Mouse (Mus musculus): Measurements from ENCODE around the gene Sec24b. TPM values are rescaled to one million over a fixed set of nuclear protein-coding genes. Genes with fewer than 3 reads are reported as not detected.

Sec24b gene
- polyA plus RNA-seq, 1 experiment, result 21.4 TPM

- Histone ChIP-seq H3K4me2 (ENCODE audit: low read depth) (no peak overlapping the region), H3K79me2 (ENCODE audit: control insufficient read depth, insufficient read depth) (no peaks in the 10 kb centered on the region), H3K36me3 (ENCODE audit: control insufficient read depth, insufficient read depth) (peaks cover 36% of the 10 kb centered on the region), H3K27me3 (ENCODE audit: control insufficient read depth, insufficient read depth, insufficient read length) (no peaks in the 10 kb centered on the region), H3K4me3 (no peak overlapping the region), H3ac (ENCODE audit: control insufficient read depth, insufficient read length) (no peak overlapping the region)
- TF ChIP-seq TCF3 (IDR thresholded peaks at IDR 0.05; ENCODE audit: insufficient read length, low read depth), result no peak
- no peak for TF ChIP-seq MAX (IDR thresholded peaks at IDR 0.05; ENCODE audit: low read depth)
- no peak for TF ChIP-seq POLR2AphosphoS2 (IDR thresholded peaks at IDR 0.05; ENCODE audit: insufficient read length, low read depth)
- no peak for TF ChIP-seq E2F4 (IDR thresholded peaks at IDR 0.05; ENCODE audit: insufficient read depth)
- no peak for TF ChIP-seq CEBPB (IDR thresholded peaks at IDR 0.05; ENCODE audit: insufficient read depth, poor library complexity, severe bottlenecking)
- no peak for TF ChIP-seq MYOG (IDR thresholded peaks at IDR 0.05; ENCODE audit: control insufficient read depth in 1 of 3, insufficient read depth in 1 of 3, insufficient read length in 2 of 3, low read depth in 2 of 3)
- no peak for TF ChIP-seq MYOD1 (IDR thresholded peaks at IDR 0.05; ENCODE audit: control insufficient read depth in 1 of 3, insufficient read length in 2 of 3, low read depth in 2 of 3)
- TF ChIP-seq POLR2A (IDR thresholded peaks at IDR 0.05; ENCODE audit: insufficient read length, low read depth), result no peak
- TF ChIP-seq TCF12 (IDR thresholded peaks at IDR 0.05; ENCODE audit: insufficient read depth, poor library complexity, severe bottlenecking), result no peak
- TF ChIP-seq SRF (IDR thresholded peaks at IDR 0.05; ENCODE audit: control insufficient read depth, insufficient read length, low read depth), result no peak
- no peak for TF ChIP-seq REST (IDR thresholded peaks at IDR 0.05; ENCODE audit: insufficient read depth, insufficient read length)
- TF ChIP-seq USF1 (IDR thresholded peaks at IDR 0.05; ENCODE audit: low read depth), result no peak
Observed at GRCm38 (mm10) chr3:129997324-129997723, 64.0 kb downstream of the Sec24b start.

GRCm38 (mm10) chr3:129987297-129987696 lies 74.1 kb downstream of the Sec24b start:
- Histone ChIP-seq H3K79me2 (ENCODE audit: control insufficient read depth, insufficient read depth) (no peaks in the 10 kb centered on the region), H3K36me3 (ENCODE audit: control insufficient read depth, insufficient read depth) (peaks cover 49% of the 10 kb centered on the region), H3K27me3 (ENCODE audit: control insufficient read depth, insufficient read depth, insufficient read length) (no peaks in the 10 kb centered on the region), H3ac (ENCODE audit: control insufficient read depth, insufficient read length) (no peak overlapping the region), H3K4me2 (ENCODE audit: low read depth) (no peak overlapping the region), H3K4me3 (no peak overlapping the region)
- no peak for TF ChIP-seq SRF (IDR thresholded peaks at IDR 0.05; ENCODE audit: control insufficient read depth, insufficient read length, low read depth)
- TF ChIP-seq CEBPB (IDR thresholded peaks at IDR 0.05; ENCODE audit: insufficient read depth, poor library complexity, severe bottlenecking), result no peak
- no peak for TF ChIP-seq E2F4 (IDR thresholded peaks at IDR 0.05; ENCODE audit: insufficient read depth)
- TF ChIP-seq TCF3 (IDR thresholded peaks at IDR 0.05; ENCODE audit: insufficient read length, low read depth), result no peak
- no peak for TF ChIP-seq REST (IDR thresholded peaks at IDR 0.05; ENCODE audit: insufficient read depth, insufficient read length)
- no peak for TF ChIP-seq POLR2A (IDR thresholded peaks at IDR 0.05; ENCODE audit: insufficient read length, low read depth)
- no peak for TF ChIP-seq TCF12 (IDR thresholded peaks at IDR 0.05; ENCODE audit: insufficient read depth, poor library complexity, severe bottlenecking)
- no peak for TF ChIP-seq MAX (IDR thresholded peaks at IDR 0.05; ENCODE audit: low read depth)
- TF ChIP-seq POLR2AphosphoS2 (IDR thresholded peaks at IDR 0.05; ENCODE audit: insufficient read length, low read depth), result no peak

DNA sequence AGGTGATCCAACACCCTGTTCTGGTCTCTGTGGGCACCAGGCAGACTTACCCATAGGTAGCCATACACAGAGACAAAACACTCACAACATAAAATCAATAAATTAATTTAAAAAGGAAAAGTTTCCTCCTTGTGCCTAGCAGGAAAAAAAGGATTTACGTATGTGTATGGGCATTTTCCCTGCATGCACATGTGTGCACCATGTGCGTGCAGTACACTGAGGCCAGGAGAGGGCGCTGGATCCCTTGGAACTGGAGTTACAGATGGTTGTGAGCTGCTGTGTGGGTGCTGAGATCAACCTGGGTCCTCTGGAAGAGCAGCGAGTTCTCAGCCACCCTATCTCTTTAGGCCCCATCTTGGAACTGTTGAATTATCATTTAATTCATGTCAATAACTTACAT lies 76.0 kb downstream of the Sec24b start:
- Histone ChIP-seq H3K4me2 (ENCODE audit: low read depth) (no peak overlapping the region), H3K4me3 (no peak overlapping the region), H3K27me3 (ENCODE audit: control insufficient read depth, insufficient read depth, insufficient read length) (no peaks in the 10 kb centered on the region), H3K79me2 (ENCODE audit: control insufficient read depth, insufficient read depth) (no peaks in the 10 kb centered on the region), H3ac (ENCODE audit: control insufficient read depth, insufficient read length) (no peak overlapping the region), H3K36me3 (ENCODE audit: control insufficient read depth, insufficient read depth) (peaks cover 43% of the 10 kb centered on the region)
- TF ChIP-seq POLR2A (IDR thresholded peaks at IDR 0.05; ENCODE audit: insufficient read length, low read depth), result no peak
- no peak for TF ChIP-seq MYOD1 (IDR thresholded peaks at IDR 0.05; ENCODE audit: control insufficient read depth in 1 of 3, insufficient read length in 2 of 3, low read depth in 2 of 3)
- TF ChIP-seq MYOG (IDR thresholded peaks at IDR 0.05; ENCODE audit: control insufficient read depth in 1 of 3, insufficient read depth in 1 of 3, insufficient read length in 2 of 3, low read depth in 2 of 3), result no peak
- no peak for TF ChIP-seq SRF (IDR thresholded peaks at IDR 0.05; ENCODE audit: control insufficient read depth, insufficient read length, low read depth)

DNA sequence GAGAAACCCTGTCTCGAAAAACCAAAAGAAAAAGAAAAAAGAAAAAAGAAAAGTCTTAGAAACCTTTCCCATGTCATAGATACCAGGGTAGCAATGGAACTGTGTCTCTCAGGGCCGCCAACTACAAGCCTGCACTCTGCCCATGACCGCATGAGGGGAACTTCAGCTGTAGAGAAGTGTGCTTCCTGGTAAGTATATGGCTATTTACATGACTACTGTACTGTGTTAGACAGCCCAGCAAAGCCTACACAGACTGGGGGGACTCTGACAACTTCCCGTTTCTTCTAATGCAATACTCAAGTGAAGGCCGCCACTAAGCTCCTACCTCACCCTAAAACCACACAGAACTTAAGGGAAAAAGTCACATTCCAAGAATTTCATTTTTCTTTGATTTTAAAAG lies 76.6 kb downstream of the Sec24b start:
- TF ChIP-seq MYOD1 (IDR thresholded peaks at IDR 0.05; ENCODE audit: control insufficient read depth in 1 of 3, insufficient read length in 2 of 3, low read depth in 2 of 3), result no peak
- no peak for TF ChIP-seq MAX (IDR thresholded peaks at IDR 0.05; ENCODE audit: low read depth)
- TF ChIP-seq REST (IDR thresholded peaks at IDR 0.05; ENCODE audit: insufficient read depth, insufficient read length), result no peak
- no peak for TF ChIP-seq POLR2AphosphoS2 (IDR thresholded peaks at IDR 0.05; ENCODE audit: insufficient read length, low read depth)
- no peak for TF ChIP-seq MYOG (IDR thresholded peaks at IDR 0.05; ENCODE audit: control insufficient read depth in 1 of 3, insufficient read depth in 1 of 3, insufficient read length in 2 of 3, low read depth in 2 of 3)
- no peak for TF ChIP-seq CEBPB (IDR thresholded peaks at IDR 0.05; ENCODE audit: insufficient read depth, poor library complexity, severe bottlenecking)
- TF ChIP-seq E2F4 (IDR thresholded peaks at IDR 0.05; ENCODE audit: insufficient read depth), result no peak
- no peak for TF ChIP-seq USF1 (IDR thresholded peaks at IDR 0.05; ENCODE audit: low read depth)
- TF ChIP-seq TCF12 (IDR thresholded peaks at IDR 0.05; ENCODE audit: insufficient read depth, poor library complexity, severe bottlenecking), result no peak
- no peak for TF ChIP-seq TCF3 (IDR thresholded peaks at IDR 0.05; ENCODE audit: insufficient read length, low read depth)
- TF ChIP-seq POLR2A (IDR thresholded peaks at IDR 0.05; ENCODE audit: insufficient read length, low read depth), result no peak
- no peak for TF ChIP-seq SRF (IDR thresholded peaks at IDR 0.05; ENCODE audit: control insufficient read depth, insufficient read length, low read depth)

GRCm38 (mm10) chr3:129982271-129982670 lies 79.1 kb downstream of the Sec24b start:
- H3K36me3 ChIP-seq (ENCODE audit: control insufficient read depth, insufficient read depth), result peaks cover 21% of the 10 kb centered on the region

More for the DNA sequence above, 76.6 kb downstream of the Sec24b start:
- Histone ChIP-seq H3K4me2 (ENCODE audit: low read depth) (no peak overlapping the region), H3K36me3 (ENCODE audit: control insufficient read depth, insufficient read depth) (peaks cover 39% of the 10 kb centered on the region), H3K27me3 (ENCODE audit: control insufficient read depth, insufficient read depth, insufficient read length) (no peaks in the 10 kb centered on the region), H3K79me2 (ENCODE audit: control insufficient read depth, insufficient read depth) (no peaks in the 10 kb centered on the region), H3K4me3 (no peak overlapping the region), H3ac (ENCODE audit: control insufficient read depth, insufficient read length) (no peak overlapping the region)

More at GRCm38 (mm10) chr3:129982271-129982670, 79.1 kb downstream of the Sec24b start:
- TF ChIP-seq MYOG (IDR thresholded peaks at IDR 0.05; ENCODE audit: control insufficient read depth in 1 of 3, insufficient read depth in 1 of 3, insufficient read length in 2 of 3, low read depth in 2 of 3), result no peak
- no peak for TF ChIP-seq MAX (IDR thresholded peaks at IDR 0.05; ENCODE audit: low read depth)
- H3K4me3 ChIP-seq, result no peak overlapping the region
- no peaks in the 10 kb centered on the region for H3K79me2 ChIP-seq (ENCODE audit: control insufficient read depth, insufficient read depth)
- no peaks in the 10 kb centered on the region for H3K27me3 ChIP-seq (ENCODE audit: control insufficient read depth, insufficient read depth, insufficient read length)
- H3K4me2 ChIP-seq (ENCODE audit: low read depth), result no peak overlapping the region
- no peak overlapping the region for H3ac ChIP-seq (ENCODE audit: control insufficient read depth, insufficient read length)
